Mouse (Mus musculus) small intestine, adult 2 months (tissue): ENCODE measurements around the gene Cdh22. TPM values are rescaled to one million over a fixed set of nuclear protein-coding genes. Genes with fewer than 3 reads are reported as not detected.

Experiments used
- H3K27ac ChIP-seq: fragments of 200-500 bp; 2 replicates; pipeline ENCODE4 v1.5.1; 2012; ENCODE audit warnings: low read depth, low read length, control low read depth, inconsistent platforms; ENCODE audit not compliant: insufficient read depth
- H3K27me3 ChIP-seq: fragments of 200-500 bp; 2 replicates; pipeline ENCODE4 v1.6.1; 2012; ENCODE audit warnings: mild to moderate bottlenecking, moderate library complexity, low read length, inconsistent platforms; ENCODE audit not compliant: control insufficient read depth, insufficient read depth
- H3K36me3 ChIP-seq: fragments of 200-500 bp; 2 replicates; pipeline ENCODE4 v1.6.1; 2012; ENCODE audit warnings: mild to moderate bottlenecking, low read length, control low read depth, inconsistent platforms; ENCODE audit not compliant: control insufficient read depth, insufficient read depth
- H3K4me1 ChIP-seq: fragments of 200-500 bp; 2 replicates; pipeline ENCODE4 v1.6.1; 2012; ENCODE audit warnings: low read length, inconsistent platforms, mixed read lengths; ENCODE audit not compliant: control insufficient read depth, insufficient read depth, insufficient read length
- H3K4me3 ChIP-seq: fragments of 200-500 bp; 2 replicates; pipeline ENCODE4 v1.5.1; 2012; ENCODE audit warnings: low read depth, mild to moderate bottlenecking, control low read depth, inconsistent platforms, low read length, moderate library complexity
- CTCF ChIP-seq: fragments of 200-500 bp; IDR thresholded peaks from 2 replicates; pipeline ENCODE4 v1.5.1; 2012; ENCODE audit warnings: low read depth, mild to moderate bottlenecking, control low read depth, inconsistent platforms, low read length, moderate library complexity, mixed read lengths; ENCODE audit not compliant: insufficient replicate concordance, insufficient read length; ENCODE audit errors: extremely low read depth
- POLR2A ChIP-seq: fragments of 200-500 bp; IDR thresholded peaks from 2 replicates; pipeline ENCODE4 v1.6.1; 2012; ENCODE audit warnings: low read depth, mild to moderate bottlenecking, control low read depth, inconsistent platforms, low read length, moderate library complexity
- WGBS: fragments of 180-500 bp; shearing (Covaris S2); methylation state at CpG from one replicate; pipeline ENCODE4 v1.1.7; 2018; 5-methylcytosine and 5-hydroxymethylcytosine counted together
- polyA plus RNA-seq: library from polyadenylated mRNA; depleted of rRNA; stranded (reverse); fragments of >200 nt; gene quantifications from 2 replicates; pipeline ENCODE4 v1.2.3, GENCODE M21; 2012

The Cdh22 gene
- polyA plus RNA-seq, 1 experiment = 0.42 TPM

GRCm38 (mm10) chr2:165191483-165191882, 43.2 kb downstream of the Cdh22 start:
- TF ChIP-seq POLR2A (no peak), CTCF (no peak)
- Histone ChIP-seq H3K4me3 (no peak overlapping the region), H3K27me3 (peaks cover 9% of the 10 kb centered on the region; the same call in 1 of the 2 replicates), H3K4me1 (no peaks in the 10 kb centered on the region), H3K36me3 (no peaks in the 10 kb centered on the region), H3K27ac (no peak overlapping the region)
- WGBS = 78% methylated on average over 7 of the region's 7 CpGs

GRCm38 (mm10) chr2:165189546-165189945, 45.1 kb downstream of the Cdh22 start:
- Histone ChIP-seq H3K27me3 (no peaks in the 10 kb centered on the region), H3K27ac (no peak overlapping the region), H3K4me3 (no peak overlapping the region), H3K36me3 (no peaks in the 10 kb centered on the region), H3K4me1 (no peaks in the 10 kb centered on the region)
- TF ChIP-seq POLR2A (no peak), CTCF (no peak)
- 33% methylated on average over 3 of the region's 3 CpGs for WGBS

GRCm38 (mm10) chr2:165187648-165188380, 46.8 kb downstream of the Cdh22 start:
- no peaks in the 10 kb centered on the region; the same call in 1 of the 2 replicates for H3K27me3 ChIP-seq
- no peak overlapping the region for H3K4me3 ChIP-seq
- no peaks in the 10 kb centered on the region for H3K36me3 ChIP-seq
- TF ChIP-seq POLR2A (no peak), CTCF (no peak)
- no peak overlapping the region for H3K27ac ChIP-seq
- no peaks in the 10 kb centered on the region for H3K4me1 ChIP-seq
- WGBS = 66% methylated on average over 9 of the region's 9 CpGs

GRCm38 (mm10) chr2:165184015-165184633, 50.5 kb downstream of the Cdh22 start:
- Histone ChIP-seq H3K27me3 (no peaks in the 10 kb centered on the region; the same call in 1 of the 2 replicates), H3K4me3 (no peak overlapping the region), H3K27ac (no peak overlapping the region), H3K4me1 (no peaks in the 10 kb centered on the region), H3K36me3 (no peaks in the 10 kb centered on the region)
- TF ChIP-seq CTCF (no peak), POLR2A (no peak)
- 26% methylated on average over 9 of the region's 9 CpGs for WGBS

GRCm38 (mm10) chr2:165182085-165182976, 52.3 kb downstream of the Cdh22 start:
- Histone ChIP-seq H3K27me3 (no peaks in the 10 kb centered on the region; the same call in 1 of the 2 replicates), H3K4me1 (no peaks in the 10 kb centered on the region), H3K4me3 (no peak overlapping the region), H3K36me3 (no peaks in the 10 kb centered on the region), H3K27ac (no peak overlapping the region)
- 43% methylated on average over 11 of the region's 11 CpGs for WGBS
- no peak for TF ChIP-seq CTCF

- TF ChIP-seq CTCF (no peak), POLR2A (no peak)
- WGBS = 56% methylated on average over 10 of the region's 10 CpGs
- H3K4me1 ChIP-seq = no peaks in the 10 kb centered on the region
- no peaks in the 10 kb centered on the region for H3K36me3 ChIP-seq
- no peaks in the 10 kb centered on the region; the same call in 1 of the 2 replicates for H3K27me3 ChIP-seq
- no peak overlapping the region for H3K4me3 ChIP-seq
- H3K27ac ChIP-seq = no peak overlapping the region
Observed at GRCm38 (mm10) chr2:165179231-165179630, 55.4 kb downstream of the Cdh22 start.
